Mouse (Mus musculus) C2C12 (cell line): ENCODE data around the gene Wfikkn1. TPM values are rescaled to one million over a fixed set of nuclear protein-coding genes. Genes with fewer than 3 reads are reported as not detected.

ENCODE experiments used
- H3K27me3 ChIP-seq: one replicate; pipeline ENCODE4 v1.6.1; 2011; ENCODE audit not compliant: control insufficient read depth, insufficient read depth, insufficient read length
- H3K36me3 ChIP-seq: one replicate; pipeline ENCODE4 v1.6.1; 2011; ENCODE audit not compliant: control insufficient read depth, insufficient read depth
- H3K4me3 ChIP-seq: one replicate; pipeline ENCODE4 v1.5.1; 2011; ENCODE audit warnings: mild to moderate bottlenecking, control low read depth; ENCODE audit not compliant: poor library complexity, insufficient read depth, severe bottlenecking
- H3K79me2 ChIP-seq: one replicate; pipeline ENCODE4 v1.6.1; 2011; ENCODE audit not compliant: control insufficient read depth, insufficient read depth
- H3K79me3 ChIP-seq: one replicate; pipeline ENCODE4 v1.6.1; 2011; ENCODE audit warnings: low read depth, control low read depth
- H3ac ChIP-seq: one replicate; pipeline ENCODE3; 2011; ENCODE audit warnings: low read depth; ENCODE audit not compliant: control insufficient read depth, insufficient read length
- CEBPB ChIP-seq: IDR thresholded peaks from one replicate; pipeline ENCODE4 v1.6.1; 2011; ENCODE audit warnings: low read depth, mild to moderate bottlenecking, control low read depth, moderate library complexity
- CTCF ChIP-seq: IDR thresholded peaks from one replicate; pipeline ENCODE4 v1.5.1; 2011; ENCODE audit not compliant: control insufficient read depth, insufficient read depth, insufficient read length
- FOSL1 ChIP-seq: IDR thresholded peaks from one replicate; pipeline ENCODE4 v1.8.0; 2011; ENCODE audit warnings: mild to moderate bottlenecking, low read length; ENCODE audit not compliant: poor library complexity, insufficient read depth, severe bottlenecking
- MAX ChIP-seq: IDR thresholded peaks from one replicate; pipeline ENCODE4 v1.6.1; 2011; ENCODE audit warnings: mild to moderate bottlenecking, control low read depth
- MYOD1 ChIP-seq: IDR thresholded peaks from one replicate; pipeline ENCODE4 v1.6.1; 2011; ENCODE audit warnings: low read depth; ENCODE audit not compliant: control insufficient read depth, insufficient read length
- MYOG ChIP-seq: IDR thresholded peaks from one replicate; pipeline ENCODE4 v1.6.1; 2011; ENCODE audit not compliant: control insufficient read depth, insufficient read length; ENCODE audit errors: extremely low read depth
- USF1 ChIP-seq: IDR thresholded peaks from one replicate; pipeline ENCODE4 v1.6.1; 2011; ENCODE audit warnings: low read depth, mild to moderate bottlenecking, control low read depth, moderate library complexity
- polyA plus RNA-seq: library from polyadenylated mRNA; unstranded; fragments of >200 nt; fragmentation: generic; extraction: Trizol; gene quantifications from one replicate; pipeline ENCODE4 v1.2.1, GENCODE M21; 2012; ENCODE audit warnings: missing spikeins

The Wfikkn1 gene
- polyA plus RNA-seq, 1 experiment, result 0.34 TPM

DNA sequence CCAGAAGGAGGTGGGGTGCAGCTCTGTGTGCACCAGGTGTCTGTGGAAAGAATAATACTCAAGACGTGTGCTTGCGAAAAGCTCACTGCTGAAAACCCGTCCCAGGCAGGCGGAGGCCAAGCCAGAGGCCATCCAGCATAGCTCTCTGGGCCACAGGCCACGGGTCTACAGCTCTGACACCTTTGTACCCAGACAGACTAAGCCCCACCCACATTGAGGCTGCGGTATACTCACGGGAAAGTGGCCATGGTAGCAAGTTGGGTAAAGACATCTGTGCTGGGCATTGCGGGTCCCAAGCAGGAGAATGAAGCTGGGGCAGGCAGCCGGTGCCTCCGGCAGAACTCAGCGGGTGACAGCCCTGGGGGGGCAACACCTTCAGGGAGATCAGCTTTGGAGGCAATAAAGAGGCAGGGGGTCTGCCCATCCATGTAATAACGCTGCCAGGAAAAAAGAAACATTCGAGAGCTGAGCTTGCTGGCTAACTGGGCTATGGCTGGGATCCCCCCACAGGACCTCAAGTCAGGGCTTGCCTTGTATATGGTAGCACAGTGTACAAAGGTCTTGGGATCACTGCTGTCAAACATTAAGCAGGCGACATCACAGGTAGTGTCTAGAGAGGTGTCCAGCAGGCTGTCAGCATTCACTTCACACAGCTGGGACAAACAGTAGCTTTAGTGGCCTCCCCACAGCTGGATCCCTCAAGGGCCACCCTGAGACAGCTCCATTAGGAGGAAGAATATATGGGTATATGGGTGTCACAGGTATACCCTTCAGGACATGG, 41.0 kb downstream of the Wfikkn1 start:
- Histone ChIP-seq H3K79me3 (peaks cover 5% of the 10 kb centered on the region), H3K4me3 (no peak overlapping the region), H3ac (no peak overlapping the region), H3K79me2 (peaks cover 32% of the 10 kb centered on the region), H3K27me3 (no peaks in the 10 kb centered on the region), H3K36me3 (peaks cover 39% of the 10 kb centered on the region)
- TF ChIP-seq CTCF (no peak), CEBPB (no peak), MYOD1 (no peak), FOSL1 (no peak), MAX (no peak), USF1 (no peak), MYOG (no peak)

DNA sequence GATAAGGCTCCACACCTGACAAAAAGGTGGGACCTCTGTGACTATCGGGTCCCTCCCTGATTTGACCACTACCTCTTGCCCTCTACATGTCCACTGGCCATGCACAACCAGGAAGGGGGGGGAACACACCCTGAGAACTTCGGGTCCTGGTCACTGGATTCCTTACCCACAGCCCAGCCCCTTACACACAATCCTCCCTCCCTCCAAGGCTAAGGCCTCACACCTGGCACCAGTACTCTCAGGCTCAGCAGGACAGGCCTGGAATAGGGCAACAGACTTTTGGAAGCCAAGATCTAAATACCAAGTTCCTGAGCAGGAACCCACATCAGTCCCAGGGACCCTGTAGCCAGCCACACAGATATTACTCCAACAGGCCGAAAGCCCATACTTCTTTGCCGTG, 41.8 kb downstream of the Wfikkn1 start:
- Histone ChIP-seq H3K79me2 (peaks cover 36% of the 10 kb centered on the region), H3K4me3 (no peak overlapping the region), H3ac (no peak overlapping the region), H3K79me3 (peaks cover 9% of the 10 kb centered on the region), H3K27me3 (no peaks in the 10 kb centered on the region), H3K36me3 (peaks cover 40% of the 10 kb centered on the region)
- TF ChIP-seq USF1 (no peak), FOSL1 (no peak), MYOG (no peak), CTCF (no peak), MAX (no peak), CEBPB (no peak), MYOD1 (no peak)

DNA sequence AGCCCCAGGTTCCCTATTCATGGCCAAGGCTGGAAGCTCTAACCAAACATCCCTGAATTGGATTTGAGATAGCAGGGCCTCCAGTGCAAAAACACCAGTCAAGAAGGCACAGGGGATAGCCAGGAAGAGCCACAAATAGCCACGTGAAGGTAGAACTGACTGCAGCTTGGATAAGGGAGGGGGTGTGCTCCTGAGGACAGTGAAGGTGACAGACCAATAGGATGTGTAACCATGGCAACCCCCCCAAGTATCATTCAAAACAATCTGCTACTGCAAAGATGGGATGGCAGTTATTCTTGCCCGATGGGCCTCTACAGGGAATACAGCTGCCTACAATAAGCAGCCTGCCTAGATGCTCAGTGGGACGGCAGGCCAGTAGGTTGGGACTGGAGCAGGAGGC, 43.1 kb downstream of the Wfikkn1 start:
- H3ac ChIP-seq, result no peak overlapping the region
- peaks cover 9% of the 10 kb centered on the region for H3K79me3 ChIP-seq
- no peak overlapping the region for H3K4me3 ChIP-seq
- no peaks in the 10 kb centered on the region for H3K27me3 ChIP-seq
- H3K79me2 ChIP-seq, result peaks cover 32% of the 10 kb centered on the region
- H3K36me3 ChIP-seq, result peaks cover 40% of the 10 kb centered on the region
- TF ChIP-seq MYOD1 (no peak), USF1 (no peak), CEBPB (no peak), MYOG (no peak), MAX (no peak), FOSL1 (no peak), CTCF (no peak)

DNA sequence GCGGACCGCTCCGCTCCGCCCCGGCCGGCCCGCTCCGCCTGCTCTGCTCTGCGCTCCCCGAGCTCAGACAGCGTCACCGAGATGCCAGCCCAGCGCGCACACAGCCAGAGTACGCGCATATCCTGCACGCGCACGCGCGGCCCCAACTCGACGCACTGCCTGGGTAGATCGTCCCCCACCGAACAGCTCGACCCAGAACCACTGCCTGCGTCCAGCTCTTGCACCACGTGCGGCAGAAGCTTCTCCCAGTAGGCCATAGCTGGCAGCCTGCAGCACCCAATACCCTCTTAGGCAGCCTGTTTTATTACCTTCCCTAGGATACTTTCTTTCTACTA, 43.6 kb downstream of the Wfikkn1 start, which contains the start of gene Rhbdl1:
Gene Rhbdl1 (minus strand): TSS at position 220 of the 335 bp plus-strand sequence.
- Histone ChIP-seq H3K79me3 (peaks cover 14% of the 10 kb centered on the region), H3K27me3 (no peaks in the 10 kb centered on the region), H3K79me2 (peaks cover 32% of the 10 kb centered on the region), H3K4me3 (no peak within 1 kb of the TSS), H3K36me3 (peaks cover 39% of the 10 kb centered on the region), H3ac (no peak within 1 kb of the TSS)
- TF ChIP-seq MYOG, result no peak
- no peak for TF ChIP-seq USF1
- TF ChIP-seq MAX, result no peak
- no peak for TF ChIP-seq CEBPB
- no peak for TF ChIP-seq CTCF
- TF ChIP-seq MYOD1, result no peak
- TF ChIP-seq FOSL1, result no peak

GRCm38 (mm10) chr17:25836397-25837075, 44.1 kb downstream of the Wfikkn1 start:
- Histone ChIP-seq H3K4me3 (no peak overlapping the region), H3K79me2 (peaks cover 35% of the 10 kb centered on the region), H3K79me3 (peaks cover 19% of the 10 kb centered on the region), H3ac (no peak overlapping the region), H3K36me3 (peaks cover 35% of the 10 kb centered on the region), H3K27me3 (no peaks in the 10 kb centered on the region)
- no peak for TF ChIP-seq CEBPB
- TF ChIP-seq MYOG, result no peak
- no peak for TF ChIP-seq FOSL1
- no peak for TF ChIP-seq CTCF
- TF ChIP-seq MAX, result no peak
- no peak for TF ChIP-seq MYOD1
- TF ChIP-seq USF1, result no peak

- H3ac ChIP-seq, result no peak overlapping the region
- no peak overlapping the region for H3K4me3 ChIP-seq
- peaks cover 35% of the 10 kb centered on the region for H3K36me3 ChIP-seq
- H3K79me2 ChIP-seq, result peaks cover 42% of the 10 kb centered on the region
- no peaks in the 10 kb centered on the region for H3K27me3 ChIP-seq
- TF ChIP-seq MYOG (no peak), MAX (no peak), FOSL1 (no peak), CTCF (no peak), USF1 (no peak), CEBPB (no peak), MYOD1 (no peak)
- peaks cover 26% of the 10 kb centered on the region for H3K79me3 ChIP-seq
Measured at GRCm38 (mm10) chr17:25835816-25836215, 44.8 kb downstream of the Wfikkn1 start.
